Mouse (Mus musculus): Measurements from ENCODE around the gene Nap1l4. TPM values are rescaled to one million over a fixed set of nuclear protein-coding genes. Genes with fewer than 3 reads are reported as not detected.
A peak's percentile ranks its signal among the peaks of the same experiment; 100 is the strongest.

Gene Nap1l4
- polyA plus RNA-seq, 1 experiment from 2014 or later: 74.9 TPM

DNA sequence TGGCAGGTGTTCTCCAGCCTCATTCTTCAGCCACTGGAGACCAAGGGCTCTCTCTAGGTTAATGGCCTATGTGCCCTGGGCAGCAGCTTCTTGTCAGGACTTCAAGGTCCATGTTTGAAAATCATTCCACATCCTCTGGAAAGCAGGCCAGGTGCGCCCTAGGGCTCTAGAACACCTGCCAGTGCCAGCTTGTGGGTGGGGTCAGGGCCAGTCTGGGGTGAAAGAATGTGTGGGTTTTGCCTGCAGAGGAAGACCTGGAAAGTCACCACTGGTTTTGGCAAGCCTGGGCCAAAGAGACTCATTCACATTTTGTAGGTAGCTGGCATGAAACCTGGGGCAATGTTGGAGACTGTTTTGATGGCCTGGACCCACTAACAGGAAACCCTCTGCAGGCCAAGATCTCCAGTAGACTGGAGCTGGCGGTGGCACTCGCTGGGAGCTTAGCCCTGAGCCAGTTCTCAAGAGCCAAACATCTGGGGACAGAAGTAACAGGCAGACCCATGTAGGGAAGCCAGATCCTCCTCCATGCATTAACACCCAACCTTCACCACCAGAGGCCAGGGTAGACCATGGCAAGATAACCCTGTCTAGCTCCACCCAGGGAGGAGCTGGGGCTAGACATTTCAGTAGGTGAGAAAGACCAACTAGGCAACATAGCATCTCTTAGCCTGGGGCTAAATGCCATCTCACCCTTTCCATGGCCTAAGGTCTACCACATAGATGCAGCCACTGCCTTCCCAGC lies 38.1 kb downstream of the Nap1l4 start:
- 77% methylated on average over 3 of the region's 3 CpGs for WGBS (ENCODE audit: insufficient replicate concordance)
- no peak overlapping the region for H3K9ac ChIP-seq (ENCODE audit: low read depth, low read length)
- peaks cover 17% of the 10 kb centered on the region for H3K36me3 ChIP-seq (ENCODE audit: control insufficient read depth, insufficient read depth)
- H3K4me2 ChIP-seq (ENCODE audit: low read depth, low read length): no peak overlapping the region
- no peak overlapping the region for H3K27ac ChIP-seq (ENCODE audit: low read length)
- no peaks in the 10 kb centered on the region; the same call in 1 of the 2 replicates for H3K4me1 ChIP-seq (ENCODE audit: control insufficient read depth, low read depth, low read length)
- no peak for ATAC-seq (ENCODE audit: low read depth)
- no peaks in the 10 kb centered on the region for H3K27me3 ChIP-seq (ENCODE audit: control insufficient read depth, insufficient read depth, low read depth, low read length)
- no peaks in the 10 kb centered on the region for H3K9me3 ChIP-seq (replicated peaks; ENCODE audit: control insufficient read depth, low read length)
- no peak overlapping the region for H3K4me3 ChIP-seq (ENCODE audit: low read depth, low read length)

- H3K36me3 ChIP-seq (ENCODE audit: control insufficient read depth, insufficient read depth): peaks cover 5% of the 10 kb centered on the region
- H3K4me2 ChIP-seq (ENCODE audit: low read depth, low read length): no peak overlapping the region
- no peak for ATAC-seq (ENCODE audit: low read depth)
- H3K9ac ChIP-seq (ENCODE audit: low read depth, low read length): no peak overlapping the region
- H3K4me3 ChIP-seq (ENCODE audit: low read depth, low read length): no peak overlapping the region
- 65% methylated on average over 1 of the region's 1 CpGs for WGBS (ENCODE audit: insufficient replicate concordance)
- no peaks in the 10 kb centered on the region; the same call in 1 of the 2 replicates for H3K4me1 ChIP-seq (ENCODE audit: control insufficient read depth, low read depth, low read length)
- no peaks in the 10 kb centered on the region for H3K9me3 ChIP-seq (replicated peaks; ENCODE audit: control insufficient read depth, low read length)
- H3K27ac ChIP-seq (ENCODE audit: low read length): no peak overlapping the region
- peaks cover 7% of the 10 kb centered on the region for H3K27me3 ChIP-seq (ENCODE audit: control insufficient read depth, insufficient read depth, low read depth, low read length)
Observed at GRCm38 (mm10) chr7:143509566-143509965, 39.3 kb downstream of the Nap1l4 start.

- H3K27me3 ChIP-seq (ENCODE audit: control insufficient read depth, insufficient read depth, low read depth, low read length): peaks cover 35% of the 10 kb centered on the region
- H3K4me2 ChIP-seq (ENCODE audit: low read depth, low read length): no peak overlapping the region
- ATAC-seq (ENCODE audit: low read depth): no peak
- no peaks in the 10 kb centered on the region for H3K9me3 ChIP-seq (replicated peaks; ENCODE audit: control insufficient read depth, low read length)
- no peak overlapping the region for H3K9ac ChIP-seq (ENCODE audit: low read depth, low read length)
- no peak overlapping the region for H3K4me3 ChIP-seq (ENCODE audit: low read depth, low read length)
- no peaks in the 10 kb centered on the region for H3K36me3 ChIP-seq (ENCODE audit: control insufficient read depth, insufficient read depth)
- no peaks in the 10 kb centered on the region; the same call in none of the 2 replicates for H3K4me1 ChIP-seq (ENCODE audit: control insufficient read depth, low read depth, low read length)
- H3K27ac ChIP-seq (ENCODE audit: low read length): no peak overlapping the region
- 35% methylated on average over 7 of the region's 7 CpGs for WGBS (ENCODE audit: insufficient replicate concordance)
Observed at GRCm38 (mm10) chr7:143506675-143507074, 42.2 kb downstream of the Nap1l4 start.

DNA sequence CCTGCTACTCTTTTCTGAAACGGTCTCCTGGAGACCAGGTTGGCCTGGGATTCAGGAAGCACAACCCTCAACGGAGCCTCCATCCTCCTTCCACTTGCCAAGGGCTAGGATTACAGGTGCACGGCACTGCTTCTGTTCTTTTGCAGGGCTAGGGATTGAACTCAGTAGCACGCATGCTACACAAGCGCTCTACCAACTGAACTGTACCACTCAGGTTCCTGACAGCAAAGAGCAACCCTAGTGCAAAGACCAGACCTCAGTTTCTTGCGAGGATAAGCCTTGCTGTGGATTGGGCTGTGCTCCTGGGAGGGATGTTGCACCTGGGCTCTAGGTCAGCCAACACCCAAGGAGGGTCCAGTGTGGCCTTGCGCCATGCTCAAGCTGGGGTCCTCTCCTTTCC lies 42.6 kb downstream of the Nap1l4 start:
- H3K9me3 ChIP-seq (replicated peaks; ENCODE audit: control insufficient read depth, low read length): no peaks in the 10 kb centered on the region
- ATAC-seq (ENCODE audit: low read depth): no peak
- no peak overlapping the region for H3K4me2 ChIP-seq (ENCODE audit: low read depth, low read length)
- no peaks in the 10 kb centered on the region for H3K36me3 ChIP-seq (ENCODE audit: control insufficient read depth, insufficient read depth)
- no peaks in the 10 kb centered on the region; the same call in none of the 2 replicates for H3K4me1 ChIP-seq (ENCODE audit: control insufficient read depth, low read depth, low read length)
- 53% methylated on average over 7 of the region's 7 CpGs for WGBS (ENCODE audit: insufficient replicate concordance)
- no peak overlapping the region for H3K4me3 ChIP-seq (ENCODE audit: low read depth, low read length)
- no peak overlapping the region for H3K27ac ChIP-seq (ENCODE audit: low read length)
- no peak overlapping the region for H3K9ac ChIP-seq (ENCODE audit: low read depth, low read length)
- H3K27me3 ChIP-seq (ENCODE audit: control insufficient read depth, insufficient read depth, low read depth, low read length): peaks cover 39% of the 10 kb centered on the region

GRCm38 (mm10) chr7:143505823-143506222 lies 43.1 kb downstream of the Nap1l4 start:
- Histone ChIP-seq H3K36me3 (ENCODE audit: control insufficient read depth, insufficient read depth) (no peaks in the 10 kb centered on the region), H3K9ac (ENCODE audit: low read depth, low read length) (no peak overlapping the region), H3K27ac (ENCODE audit: low read length) (no peak overlapping the region), H3K9me3 (replicated peaks; ENCODE audit: control insufficient read depth, low read length) (no peaks in the 10 kb centered on the region), H3K4me1 (ENCODE audit: control insufficient read depth, low read depth, low read length) (no peaks in the 10 kb centered on the region; the same call in none of the 2 replicates), H3K4me3 (ENCODE audit: low read depth, low read length) (no peak overlapping the region), H3K4me2 (ENCODE audit: low read depth, low read length) (no peak overlapping the region), H3K27me3 (ENCODE audit: control insufficient read depth, insufficient read depth, low read depth, low read length) (peaks cover 43% of the 10 kb centered on the region)
- 17% methylated on average over 11 of the region's 11 CpGs for WGBS (ENCODE audit: insufficient replicate concordance)
- no peak for ATAC-seq (ENCODE audit: low read depth)

DNA sequence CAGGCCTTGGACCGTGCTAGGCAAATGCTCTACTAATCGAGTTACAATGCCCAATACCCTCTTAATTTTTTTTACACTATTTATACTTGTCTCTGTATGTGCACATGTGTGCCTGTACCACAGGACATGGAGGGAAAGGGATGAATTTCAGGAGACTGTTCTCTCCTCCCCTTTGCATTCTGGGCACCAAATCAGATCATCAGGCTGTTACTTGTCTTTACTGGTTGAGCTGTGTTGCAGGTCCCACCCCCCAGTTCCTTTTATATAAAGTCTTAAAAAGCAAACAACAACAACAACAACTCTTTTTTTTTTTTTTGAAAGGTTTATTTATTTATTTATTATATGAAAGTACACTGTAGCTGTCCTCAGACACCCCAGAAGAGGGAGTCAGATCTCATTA lies 43.5 kb downstream of the Nap1l4 start:
- Histone ChIP-seq H3K9ac (ENCODE audit: low read depth, low read length) (no peak overlapping the region), H3K27me3 (ENCODE audit: control insufficient read depth, insufficient read depth, low read depth, low read length) (peaks cover 48% of the 10 kb centered on the region), H3K36me3 (ENCODE audit: control insufficient read depth, insufficient read depth) (no peaks in the 10 kb centered on the region), H3K4me1 (ENCODE audit: control insufficient read depth, low read depth, low read length) (no peaks in the 10 kb centered on the region; the same call in none of the 2 replicates), H3K4me2 (ENCODE audit: low read depth, low read length) (no peak overlapping the region), H3K4me3 (ENCODE audit: low read depth, low read length) (no peak overlapping the region), H3K9me3 (replicated peaks; ENCODE audit: control insufficient read depth, low read length) (no peaks in the 10 kb centered on the region), H3K27ac (ENCODE audit: low read length) (no peak overlapping the region)
- no peak for ATAC-seq (ENCODE audit: low read depth)
- 59% methylated on average over 2 of the region's 2 CpGs for WGBS (ENCODE audit: insufficient replicate concordance)

DNA sequence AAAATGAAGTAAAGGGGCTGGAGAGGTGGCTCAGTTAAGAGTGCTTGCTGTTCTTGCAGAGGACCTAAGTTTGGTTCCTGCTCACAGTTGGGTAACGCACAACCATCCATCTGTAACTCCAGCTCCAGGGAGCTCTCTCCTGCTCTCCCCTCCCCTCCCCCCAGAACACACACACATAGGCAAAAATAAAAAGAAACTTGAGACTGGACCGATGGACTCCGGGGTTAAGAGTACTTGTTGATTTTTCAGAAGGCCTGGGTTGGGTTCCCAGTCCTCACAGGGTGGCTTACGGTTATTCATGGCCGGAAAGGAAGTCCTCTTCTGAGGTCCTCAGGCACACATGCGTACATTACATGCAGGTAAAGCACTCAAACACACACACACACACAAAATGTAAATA lies 45.0 kb downstream of the Nap1l4 start:
- Histone ChIP-seq H3K36me3 (ENCODE audit: control insufficient read depth, insufficient read depth) (no peaks in the 10 kb centered on the region), H3K27ac (ENCODE audit: low read length) (no peak overlapping the region), H3K4me2 (ENCODE audit: low read depth, low read length) (no peak overlapping the region), H3K4me3 (ENCODE audit: low read depth, low read length) (no peak overlapping the region), H3K9me3 (replicated peaks; ENCODE audit: control insufficient read depth, low read length) (no peaks in the 10 kb centered on the region), H3K4me1 (ENCODE audit: control insufficient read depth, low read depth, low read length) (no peaks in the 10 kb centered on the region; the same call in none of the 2 replicates), H3K9ac (ENCODE audit: low read depth, low read length) (no peak overlapping the region), H3K27me3 (ENCODE audit: control insufficient read depth, insufficient read depth, low read depth, low read length) (peaks cover 48% of the 10 kb centered on the region)
- WGBS (ENCODE audit: insufficient replicate concordance): 62% methylated on average over 6 of the region's 6 CpGs
- ATAC-seq (ENCODE audit: low read depth): no peak

- no peaks in the 10 kb centered on the region for H3K9me3 ChIP-seq (replicated peaks; ENCODE audit: control insufficient read depth, low read length)
- H3K4me2 ChIP-seq (ENCODE audit: low read depth, low read length): peak within 1 kb of the TSS; percentile 62
- ATAC-seq (ENCODE audit: low read depth): peak; percentile 36
- peaks cover 48% of the 10 kb centered on the region for H3K27me3 ChIP-seq (ENCODE audit: control insufficient read depth, insufficient read depth, low read depth, low read length)
- 3% methylated on average over 51 of the region's 51 CpGs for WGBS (ENCODE audit: insufficient replicate concordance)
- no peak within 1 kb of the TSS for H3K27ac ChIP-seq (ENCODE audit: low read length)
- H3K4me1 ChIP-seq (ENCODE audit: control insufficient read depth, low read depth, low read length): no peaks in the 10 kb centered on the region; the same call in none of the 2 replicates
- H3K36me3 ChIP-seq (ENCODE audit: control insufficient read depth, insufficient read depth): no peaks in the 10 kb centered on the region
- peak within 1 kb of the TSS; percentile 55 for H3K4me3 ChIP-seq (ENCODE audit: low read depth, low read length)
- H3K9ac ChIP-seq (ENCODE audit: low read depth, low read length): peak within 1 kb of the TSS; percentile 4; the same call in 1 of the 2 replicates
Observed at GRCm38 (mm10) chr7:143502418-143503200, 46.3 kb downstream of the Nap1l4 start, which contains the start of gene Phlda2. Gene Phlda2 (minus strand): TSS chr7:143503150.
